Mouse (Mus musculus) ES-E14 (cell line): ENCODE data around the gene Gm10037. TPM values are rescaled to one million over a fixed set of nuclear protein-coding genes. Genes with fewer than 3 reads are reported as not detected.
"Not testable (repeated sequence)": the region's sequence is repeated elsewhere in the genome, so short reads cannot be mapped to it uniquely, and the experiment has no call there.

ENCODE experiments used
- DNase-seq: peaks from one replicate; pipeline ENCODE4 v3.0.0-alpha.2; 2013; ENCODE audit warnings: low read depth, low spot score
- H3K27ac ChIP-seq: 2 replicates; pipeline ENCODE4 v1.5.1; 2012; ENCODE audit warnings: low read depth, mild to moderate bottlenecking, low read length, moderate library complexity, mixed read lengths; ENCODE audit not compliant: poor library complexity, insufficient read depth, severe bottlenecking
- H3K36me3 ChIP-seq: 2 replicates; pipeline ENCODE4 v1.6.1; 2012; ENCODE audit warnings: mild to moderate bottlenecking, low read length, moderate library complexity, mixed read lengths; ENCODE audit not compliant: control insufficient read depth, poor library complexity, insufficient read depth, severe bottlenecking
- H3K4me1 ChIP-seq, 2 experiments: fragments of 150-350 bp in 1 of 2; sonication (generic) in 1 of 2; 2 replicates each; pipeline ENCODE4 v1.6.1; 2012; ENCODE audit warnings: low read length in 2 of 2, mild to moderate bottlenecking in 1 of 2, mixed read lengths in 1 of 2; ENCODE audit not compliant: control insufficient read depth in 2 of 2, insufficient read depth in 2 of 2, poor library complexity in 1 of 2
- H3K4me3 ChIP-seq, 2 experiments: fragments of 150-350 bp in 1 of 2; sonication (generic) in 1 of 2; 2 replicates each; pipeline ENCODE4 v1.5.1; 2012; ENCODE audit warnings: low read length in 2 of 2, low read depth in 1 of 2, mild to moderate bottlenecking in 1 of 2, mixed read lengths in 1 of 2; ENCODE audit not compliant: insufficient read depth in 1 of 2, poor library complexity in 1 of 2, severe bottlenecking in 1 of 2
- H3K9ac ChIP-seq: 2 replicates; pipeline ENCODE4 v1.6.1; 2012; ENCODE audit warnings: low read depth, mild to moderate bottlenecking, low read length, mixed read lengths; ENCODE audit not compliant: poor library complexity, insufficient read depth, severe bottlenecking
- H3K9me3 ChIP-seq: fragments of 150-350 bp; sonication (generic); 2 replicates; pipeline ENCODE4 v1.6.1; 2012; ENCODE audit warnings: low read depth, mild to moderate bottlenecking, low read length; ENCODE audit not compliant: control insufficient read depth, insufficient read depth
- CHD2 ChIP-seq: IDR thresholded peaks from 2 replicates; pipeline ENCODE4 v1.6.1; 2014; ENCODE audit warnings: mild to moderate bottlenecking, low read depth, low read length, inconsistent platforms
- HCFC1 ChIP-seq: IDR thresholded peaks from 2 replicates; pipeline ENCODE4 v1.6.1; 2012; ENCODE audit warnings: low read length, inconsistent platforms, borderline replicate concordance; ENCODE audit not compliant: insufficient read depth
- MAFK ChIP-seq: IDR thresholded peaks from 2 replicates; pipeline ENCODE4 v1.6.1; 2014; ENCODE audit warnings: mild to moderate bottlenecking, low read depth, low read length, inconsistent platforms; ENCODE audit not compliant: insufficient read depth
- ZC3H11A ChIP-seq: IDR thresholded peaks from 2 replicates; pipeline ENCODE4 v1.6.1; 2012; ENCODE audit warnings: low read depth, mild to moderate bottlenecking, inconsistent platforms, low read length, borderline replicate concordance
- ZNF384 ChIP-seq: IDR thresholded peaks from 2 replicates; pipeline ENCODE4 v1.6.1; 2012; ENCODE audit warnings: low read depth, low read length, inconsistent platforms
- in situ Hi-C, 2 experiments: fragments of 600-800 bp; cut with MboI; formaldehyde crosslinking; loops; one replicate each; pipeline ENCODE4 v1.15.1; 2025; ENCODE audit warnings: low sequenced_read_pairs in 2 of 2, inconsistent platforms in 1 of 2; ENCODE audit not compliant: unreplicated experiment in 2 of 2
- total RNA-seq: library from RNA; depleted of rRNA; stranded (reverse); fragments of 300-350 nt; gene quantifications from 2 replicates; pipeline ENCODE4 v1.2.3, GENCODE M21; 2012; rRNA removed

The Gm10037 gene
- total RNA-seq: 2.4 and 5.3 TPM in 2 replicates

- in situ Hi-C loops: no loop called here
- Histone ChIP-seq H3K36me3 (no peaks in the 10 kb centered on the region), H3K4me1 (no peaks in the 10 kb centered on the region; a peak in 1 of 4 replicates), H3K9ac (peak within 1 kb of the TSS; percentile 53; the same call in 1 of the 2 replicates), H3K9me3 (no peaks in the 10 kb centered on the region; the same call in 1 of the 2 replicates), H3K4me3 (peak within 1 kb of the TSS; percentile 64 to 86), H3K27ac (peak within 1 kb of the TSS; percentile 64)
- peak; percentile 31 for DNase-seq
- no peak for TF ChIP-seq ZC3H11A
- TF ChIP-seq HCFC1: peak; percentile 83
Observed at GRCm38 (mm10) chr13:67830911-67831336, at the start of gene Gm10037. TSS of gene Gm10037 (plus strand) at chr13:67831106.

- Histone ChIP-seq H3K27ac (peak overlapping the region; percentile 60), H3K9ac (no peak overlapping the region), H3K36me3 (no peaks in the 10 kb centered on the region), H3K4me1 (peaks cover 0 to 4% of the 10 kb centered on the region in 2 experiments; a peak in 1 of 4 replicates), H3K9me3 (no peaks in the 10 kb centered on the region), H3K4me3 (no peak overlapping the region; a peak in 1 of 4 replicates)
- TF ChIP-seq ZC3H11A: no peak
- TF ChIP-seq ZNF384: no peak
- no peak for TF ChIP-seq HCFC1
- no peak for TF ChIP-seq CHD2
- TF ChIP-seq MAFK: no peak
- DNase-seq: peak; percentile 22
- in situ Hi-C loops: no loop called here
Observed at GRCm38 (mm10) chr13:67791921-67792455, 38.9 kb upstream of the Gm10037 start.

- H3K9me3 ChIP-seq: no peaks in the 10 kb centered on the region; the same call in 1 of the 2 replicates
- no peak for DNase-seq
- no peaks in the 10 kb centered on the region for H3K36me3 ChIP-seq
- H3K4me1 ChIP-seq: no peaks in the 10 kb centered on the region
- TF ChIP-seq MAFK (no peak), ZNF384 (no peak), CHD2 (no peak), ZC3H11A (no peak), HCFC1 (no peak)
- H3K9ac ChIP-seq: no peak overlapping the region
- peak overlapping the region; percentile 53; the same call in 1 of the 2 replicates for H3K27ac ChIP-seq
- no peak overlapping the region for H3K4me3 ChIP-seq
- in situ Hi-C loops: no loop called here
Observed at GRCm38 (mm10) chr13:67798618-67799017, 32.3 kb upstream of the Gm10037 start.

- H3K36me3 ChIP-seq, H3K9ac ChIP-seq, H3K4me1 ChIP-seq, H3K9me3 ChIP-seq, H3K4me3 ChIP-seq, in situ Hi-C loops, DNase-seq: not testable (repeated sequence)
- peak overlapping the region; percentile 96 for H3K27ac ChIP-seq
Observed at GRCm38 (mm10) chr13:67799151-67799550, 31.8 kb upstream of the Gm10037 start.

- no peak for TF ChIP-seq HCFC1
- TF ChIP-seq CHD2: no peak
- TF ChIP-seq MAFK: no peak
- no peak for TF ChIP-seq ZNF384
- no peak for TF ChIP-seq ZC3H11A
- Histone ChIP-seq H3K4me3 (no peak overlapping the region), H3K27ac (no peak overlapping the region), H3K9me3 (no peaks in the 10 kb centered on the region), H3K36me3 (no peaks in the 10 kb centered on the region), H3K9ac (no peak overlapping the region), H3K4me1 (peaks cover 0 to 4% of the 10 kb centered on the region in 2 experiments; a peak in 1 of 4 replicates)
- DNase-seq: no peak
- in situ Hi-C loops: no loop called here
Observed at GRCm38 (mm10) chr13:67811651-67812210, 19.2 kb upstream of the Gm10037 start.
